Mouse (Mus musculus) macrophage (primary cell): ENCODE measurements at regions not wholly inside any gene's neighbourhood (a gene's known extent, or its start where the extent isn't known, plus 50 kb on each side); places are given as distances from the start of the nearest gene placed in this dataset.

Experiments
- H3K27ac ChIP-seq: fragments of 350-480 bp; formaldehyde crosslinking; 2 replicates; pipeline ENCODE4 v1.9.0; 2021
- H3K36me3 ChIP-seq: fragments of 350-480 bp; formaldehyde crosslinking; 2 replicates; pipeline ENCODE4 v1.9.0; 2021; ENCODE audit errors: inconsistent target
- H3K4me3 ChIP-seq: fragments of 350-480 bp; formaldehyde crosslinking; 2 replicates; pipeline ENCODE4 v1.9.0; 2021; ENCODE audit errors: inconsistent target
- H3K79me2 ChIP-seq: fragments of 350-480 bp; formaldehyde crosslinking; 2 replicates; pipeline ENCODE4 v1.9.0; 2021; ENCODE audit errors: inconsistent target
- WGBS: methylation state at CpG from one replicate; pipeline ENCODE4 v1.1.7; 2026; ENCODE audit warnings: inconsistent platforms; ENCODE audit not compliant: missing documents; 5-methylcytosine and 5-hydroxymethylcytosine counted together

DNA sequence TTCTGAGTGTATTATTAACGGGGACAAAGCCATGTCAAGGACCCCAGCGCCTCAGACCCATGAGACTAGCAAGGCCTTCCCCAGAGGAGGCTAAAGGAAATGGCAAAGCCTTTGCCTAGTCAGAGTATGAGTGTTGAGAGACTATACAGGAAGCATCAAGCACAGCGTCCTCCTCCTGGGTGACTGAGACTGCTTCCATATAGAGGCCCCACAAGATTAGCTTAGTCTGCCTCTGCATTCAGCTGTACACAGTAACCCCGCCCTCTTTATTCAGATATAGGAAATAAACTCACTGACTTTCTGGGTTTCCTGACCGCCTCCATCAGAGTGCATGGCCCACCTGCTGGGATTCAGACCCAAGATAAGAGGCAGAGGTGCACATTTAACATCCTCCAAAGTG is 192.8 kb upstream of the Hes1 start:
- no peak overlapping the region for H3K4me3 ChIP-seq
- WGBS: 89% methylated on average over 5 of the region's 5 CpGs
- H3K36me3 ChIP-seq: no peaks in the 10 kb centered on the region
- no peaks in the 10 kb centered on the region for H3K79me2 ChIP-seq
- no peak overlapping the region for H3K27ac ChIP-seq

DNA sequence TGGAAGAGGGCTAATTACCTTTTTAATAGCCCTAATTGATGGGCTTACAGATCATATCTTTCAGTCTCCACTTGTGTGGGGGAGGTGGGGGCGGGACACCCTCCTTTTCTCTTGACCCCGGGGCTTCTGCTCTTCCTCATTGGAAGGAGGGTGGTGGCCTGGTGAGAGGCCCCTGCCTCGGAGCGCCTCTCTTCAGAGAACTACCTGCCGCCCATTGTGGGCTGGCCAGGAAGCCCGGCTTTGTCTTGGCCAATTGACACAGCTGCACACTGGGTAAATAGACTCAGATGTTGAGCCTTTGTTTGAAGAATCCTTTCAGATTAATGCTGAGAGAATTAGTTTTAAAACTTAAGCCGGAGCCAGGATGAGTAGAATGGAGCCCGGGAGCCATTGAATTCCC is 188.0 kb upstream of the Hes1 start:
- Histone ChIP-seq H3K36me3 (no peaks in the 10 kb centered on the region), H3K4me3 (no peak overlapping the region), H3K27ac (no peak overlapping the region), H3K79me2 (no peaks in the 10 kb centered on the region)
- WGBS: 59% methylated on average over 6 of the region's 8 CpGs

DNA sequence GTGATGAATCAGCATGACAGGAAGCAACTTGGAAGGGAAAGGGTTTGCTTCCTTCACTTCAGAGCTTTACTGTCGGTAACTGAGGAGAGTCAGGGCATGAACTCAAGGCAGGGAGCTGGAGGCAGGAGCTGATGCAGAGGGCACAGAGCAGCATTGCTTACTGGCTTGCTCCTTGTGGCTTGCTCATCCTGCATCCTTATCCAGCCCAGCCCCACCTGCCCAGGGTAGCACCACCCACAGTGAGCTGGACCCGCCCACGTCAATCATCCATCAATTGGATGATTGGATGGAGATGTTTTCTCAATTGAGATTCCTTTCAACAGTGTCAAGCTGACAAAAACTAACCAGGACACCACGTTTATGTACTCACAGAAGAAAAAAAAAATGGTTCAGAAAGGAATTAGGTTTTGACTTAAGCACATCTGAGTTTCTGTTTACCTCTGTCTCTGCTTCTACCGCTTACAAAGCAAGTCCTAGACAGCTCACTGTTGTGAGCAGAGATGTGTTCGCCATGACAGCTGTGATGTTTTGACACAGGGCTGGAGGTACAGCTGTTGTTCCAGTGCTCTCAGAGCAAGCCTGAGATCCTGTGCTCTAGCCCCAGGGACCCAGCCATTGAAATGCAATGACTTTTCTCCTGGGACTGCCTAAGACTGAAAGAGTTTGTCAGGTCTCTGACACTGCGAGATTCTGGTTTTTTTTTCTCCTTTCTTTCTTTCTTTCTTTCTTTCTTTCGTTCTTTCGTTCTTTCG is 186.6 kb upstream of the Hes1 start:
- H3K79me2 ChIP-seq: no peaks in the 10 kb centered on the region
- 70% methylated on average over 10 of the region's 10 CpGs for WGBS
- H3K27ac ChIP-seq: no peak overlapping the region
- H3K4me3 ChIP-seq: no peak overlapping the region
- H3K36me3 ChIP-seq: no peaks in the 10 kb centered on the region

DNA sequence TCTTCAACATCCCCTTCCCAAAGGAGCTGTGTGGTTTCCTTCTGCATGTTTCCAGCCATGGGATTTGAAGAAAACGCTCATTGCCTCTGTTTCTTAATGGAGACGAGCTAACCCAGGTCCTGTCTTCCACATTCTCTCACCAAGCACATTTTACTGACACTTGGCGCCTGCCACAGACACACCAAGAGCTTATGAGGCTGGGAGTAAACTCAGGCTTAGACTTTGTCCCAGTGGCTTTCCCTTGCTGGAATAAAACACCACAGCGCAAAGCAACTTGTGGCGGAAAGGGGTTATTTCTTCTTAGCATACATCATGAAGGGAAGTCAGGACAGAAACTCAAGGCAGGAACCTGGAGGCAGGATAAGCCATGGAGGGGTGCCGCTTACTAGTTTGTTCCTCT is 184.5 kb upstream of the Hes1 start:
- Histone ChIP-seq H3K27ac (no peak overlapping the region), H3K79me2 (no peaks in the 10 kb centered on the region), H3K36me3 (no peaks in the 10 kb centered on the region), H3K4me3 (no peak overlapping the region)
- WGBS: 89% methylated on average over 6 of the region's 6 CpGs

DNA sequence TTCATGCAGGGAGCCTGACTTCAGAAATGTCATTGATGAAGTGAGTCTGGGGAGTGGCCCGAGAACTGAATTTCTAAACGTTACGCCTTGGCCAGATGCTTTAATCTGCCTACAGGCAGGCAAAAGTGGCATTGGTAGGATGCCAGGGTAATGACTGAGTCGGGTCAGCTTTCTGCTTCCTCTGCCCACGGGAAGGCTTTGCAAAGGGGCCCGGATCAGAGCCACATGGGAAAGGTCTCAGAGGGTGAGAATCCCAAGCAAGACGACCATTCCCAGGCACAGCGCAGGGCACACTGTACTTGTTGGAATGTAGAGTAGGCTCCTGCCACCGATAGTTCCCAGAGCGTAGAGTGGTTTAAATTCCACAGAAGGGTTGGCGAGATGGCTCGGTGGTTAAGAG is 182.7 kb upstream of the Hes1 start:
- no peak overlapping the region for H3K27ac ChIP-seq
- H3K79me2 ChIP-seq: no peaks in the 10 kb centered on the region
- H3K4me3 ChIP-seq: no peak overlapping the region
- H3K36me3 ChIP-seq: no peaks in the 10 kb centered on the region
- 86% methylated on average over 12 of the region's 12 CpGs for WGBS

DNA sequence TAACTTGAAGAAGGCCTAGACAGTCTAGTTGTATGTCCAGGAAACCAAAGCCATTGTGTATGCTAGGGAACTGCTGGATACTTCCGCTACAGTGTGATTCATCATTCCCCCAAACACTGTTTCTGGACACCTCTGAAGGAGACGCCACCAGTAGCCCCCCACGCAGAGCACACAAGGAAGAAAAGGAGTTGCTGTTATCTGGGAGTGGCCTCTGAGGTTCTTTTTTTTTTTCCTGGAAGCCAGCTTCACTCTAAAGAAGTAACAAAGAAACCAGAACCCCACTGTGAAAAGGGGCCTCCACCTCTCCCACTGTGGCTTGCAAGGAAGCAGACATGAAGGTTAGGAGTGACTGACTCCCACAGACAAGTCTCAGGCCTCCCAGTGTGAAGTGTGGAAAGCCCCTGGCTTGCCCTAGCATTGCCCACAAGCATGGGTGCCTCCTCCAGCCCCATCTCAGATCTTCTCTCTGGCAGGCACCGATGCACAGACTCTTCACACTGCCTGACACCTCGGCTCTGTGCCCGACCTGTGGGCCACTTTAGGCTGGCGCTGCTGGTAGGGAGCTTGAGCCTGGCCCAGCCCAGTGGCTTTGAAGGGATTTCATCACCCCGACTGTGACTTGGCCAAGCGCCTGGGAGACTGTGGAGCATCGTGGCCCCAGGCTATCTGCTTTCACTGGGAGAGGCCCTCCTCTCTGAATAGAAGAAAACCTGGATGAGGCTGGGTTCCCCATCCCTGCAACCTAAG is 181.8 kb upstream of the Hes1 start:
- WGBS: 46% methylated on average over 10 of the region's 10 CpGs
- H3K27ac ChIP-seq: no peak overlapping the region
- no peak overlapping the region for H3K4me3 ChIP-seq
- no peaks in the 10 kb centered on the region for H3K79me2 ChIP-seq
- H3K36me3 ChIP-seq: no peaks in the 10 kb centered on the region

DNA sequence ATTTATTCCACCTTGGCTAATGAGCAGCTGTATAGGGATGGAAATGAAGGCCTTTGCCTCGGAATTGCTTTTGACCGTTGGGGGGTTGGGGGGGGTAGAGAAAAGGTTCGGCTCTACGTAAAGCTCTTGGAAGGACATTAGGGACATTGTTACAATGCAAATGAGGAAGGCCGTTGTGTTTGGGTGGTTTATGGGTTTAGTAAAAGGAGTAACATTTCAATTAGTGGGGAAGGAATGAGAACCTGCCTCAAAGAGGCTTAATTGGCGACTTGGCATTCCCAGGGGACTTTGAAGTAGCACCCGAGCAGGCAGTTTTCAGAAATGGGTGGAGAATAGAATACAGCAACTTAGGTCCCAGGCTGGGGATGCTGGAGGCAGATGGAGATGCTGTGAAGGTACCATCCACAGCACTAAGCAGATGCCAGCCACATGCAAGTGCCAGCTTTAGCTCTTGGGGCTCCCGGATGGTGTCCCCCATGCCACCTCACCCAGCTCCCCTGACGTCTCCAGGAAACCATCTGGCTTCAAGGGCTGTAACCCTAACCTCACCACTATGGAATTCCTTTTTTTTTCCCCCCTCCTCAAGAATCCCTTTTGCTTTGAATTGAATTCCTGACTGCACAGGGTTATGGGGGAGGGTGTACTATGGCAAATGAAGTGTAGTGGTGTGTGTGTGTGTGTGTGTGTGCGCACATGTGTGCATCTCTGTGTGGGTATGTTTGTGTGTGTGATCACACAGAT is 180.8 kb upstream of the Hes1 start:
- H3K4me3 ChIP-seq: no peak overlapping the region
- H3K36me3 ChIP-seq: no peaks in the 10 kb centered on the region
- 91% methylated on average over 10 of the region's 10 CpGs for WGBS

DNA sequence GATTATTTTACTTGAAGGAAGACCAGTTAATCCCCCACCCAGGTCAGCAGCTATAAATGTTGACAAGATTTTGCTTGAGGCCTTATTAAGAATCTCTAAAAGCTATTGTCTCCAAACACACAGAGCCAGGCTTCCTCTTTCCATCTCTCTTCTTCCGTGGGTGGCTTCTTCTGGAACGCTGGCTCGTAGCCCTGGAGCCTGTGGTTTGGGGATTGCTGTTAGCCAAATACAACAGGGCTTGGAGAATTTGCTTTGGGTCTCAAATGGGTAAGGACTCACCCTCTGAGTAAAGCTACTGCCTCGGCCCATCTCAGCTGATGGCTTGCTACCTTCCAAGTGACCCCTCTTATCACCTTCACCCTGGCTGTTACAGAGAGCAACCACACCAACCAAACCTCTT is 179.3 kb upstream of the Hes1 start:
- no peak overlapping the region for H3K4me3 ChIP-seq
- 73% methylated on average over 4 of the region's 4 CpGs for WGBS
- H3K36me3 ChIP-seq: no peaks in the 10 kb centered on the region
- no peak overlapping the region for H3K27ac ChIP-seq
- no peaks in the 10 kb centered on the region for H3K79me2 ChIP-seq

More for the DNA sequence above, 180.8 kb upstream of the Hes1 start:
- H3K27ac ChIP-seq: no peak overlapping the region
- no peaks in the 10 kb centered on the region for H3K79me2 ChIP-seq

DNA sequence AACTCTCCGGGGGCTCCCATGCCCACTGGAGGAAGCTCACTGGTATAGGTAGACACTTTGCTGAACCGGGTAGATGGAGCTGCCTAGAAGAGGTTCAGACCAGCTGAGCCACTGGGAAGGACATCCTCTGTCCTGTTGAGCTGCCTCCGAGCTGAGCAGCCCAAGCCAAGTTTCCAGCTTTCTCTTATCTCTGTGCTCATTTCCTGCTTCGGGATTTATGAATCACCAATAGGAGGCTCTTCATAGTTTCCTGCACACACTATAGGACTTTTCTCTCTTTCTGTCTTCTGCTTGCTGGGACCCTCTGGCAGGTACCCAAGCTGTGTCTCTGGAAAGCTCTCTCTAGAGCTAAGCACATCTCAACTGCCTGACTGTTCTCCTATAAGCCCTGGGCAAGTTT is 177.4 kb upstream of the Hes1 start:
- no peaks in the 10 kb centered on the region for H3K79me2 ChIP-seq
- no peaks in the 10 kb centered on the region for H3K36me3 ChIP-seq
- no peak overlapping the region for H3K27ac ChIP-seq
- H3K4me3 ChIP-seq: no peak overlapping the region
- 89% methylated on average over 4 of the region's 4 CpGs for WGBS

DNA sequence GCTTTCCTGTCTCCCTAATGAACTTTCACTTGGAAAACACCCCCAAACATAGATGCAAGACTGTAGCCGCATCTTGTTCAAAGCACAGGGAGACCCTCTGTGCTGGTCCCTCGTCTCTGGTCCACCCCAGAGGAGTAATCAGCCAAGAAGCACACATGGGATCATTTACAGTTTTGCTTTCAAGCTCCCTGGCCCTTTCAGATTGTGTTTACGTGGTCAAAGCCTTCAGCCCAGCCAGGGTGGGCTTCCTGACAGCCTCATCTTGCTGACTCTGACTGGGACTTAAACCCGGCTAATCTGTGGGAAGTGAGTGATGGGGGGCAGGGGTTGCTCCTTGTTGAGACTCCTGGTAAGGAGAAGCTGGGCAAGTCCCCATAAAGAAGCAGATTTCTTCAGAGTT is 174.8 kb upstream of the Hes1 start:
- Histone ChIP-seq H3K27ac (no peak overlapping the region), H3K4me3 (no peak overlapping the region), H3K36me3 (no peaks in the 10 kb centered on the region), H3K79me2 (no peaks in the 10 kb centered on the region)
- WGBS: 84% methylated on average over 4 of the region's 4 CpGs

DNA sequence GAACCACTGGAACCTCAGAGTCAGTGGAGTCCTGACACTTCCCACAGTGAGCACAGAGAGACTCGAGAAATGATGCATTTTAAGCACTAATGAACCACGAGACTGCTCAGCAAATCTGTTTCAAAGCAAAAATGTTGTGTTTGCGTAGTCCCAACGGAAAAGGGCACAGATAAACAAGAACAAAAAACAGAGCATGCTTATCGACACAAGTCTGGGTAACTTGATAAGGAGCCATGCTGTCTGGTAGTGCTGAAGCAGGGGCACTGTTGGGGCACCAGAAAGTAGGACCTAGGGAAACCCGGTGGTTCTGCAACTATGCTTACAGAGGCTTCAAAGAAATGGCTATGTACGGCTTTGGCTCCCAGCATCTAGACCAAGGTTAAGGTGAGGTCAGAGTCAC is 172.7 kb upstream of the Hes1 start:
- WGBS: 93% methylated on average over 7 of the region's 7 CpGs
- Histone ChIP-seq H3K36me3 (no peaks in the 10 kb centered on the region), H3K27ac (no peak overlapping the region), H3K79me2 (no peaks in the 10 kb centered on the region), H3K4me3 (no peak overlapping the region)

DNA sequence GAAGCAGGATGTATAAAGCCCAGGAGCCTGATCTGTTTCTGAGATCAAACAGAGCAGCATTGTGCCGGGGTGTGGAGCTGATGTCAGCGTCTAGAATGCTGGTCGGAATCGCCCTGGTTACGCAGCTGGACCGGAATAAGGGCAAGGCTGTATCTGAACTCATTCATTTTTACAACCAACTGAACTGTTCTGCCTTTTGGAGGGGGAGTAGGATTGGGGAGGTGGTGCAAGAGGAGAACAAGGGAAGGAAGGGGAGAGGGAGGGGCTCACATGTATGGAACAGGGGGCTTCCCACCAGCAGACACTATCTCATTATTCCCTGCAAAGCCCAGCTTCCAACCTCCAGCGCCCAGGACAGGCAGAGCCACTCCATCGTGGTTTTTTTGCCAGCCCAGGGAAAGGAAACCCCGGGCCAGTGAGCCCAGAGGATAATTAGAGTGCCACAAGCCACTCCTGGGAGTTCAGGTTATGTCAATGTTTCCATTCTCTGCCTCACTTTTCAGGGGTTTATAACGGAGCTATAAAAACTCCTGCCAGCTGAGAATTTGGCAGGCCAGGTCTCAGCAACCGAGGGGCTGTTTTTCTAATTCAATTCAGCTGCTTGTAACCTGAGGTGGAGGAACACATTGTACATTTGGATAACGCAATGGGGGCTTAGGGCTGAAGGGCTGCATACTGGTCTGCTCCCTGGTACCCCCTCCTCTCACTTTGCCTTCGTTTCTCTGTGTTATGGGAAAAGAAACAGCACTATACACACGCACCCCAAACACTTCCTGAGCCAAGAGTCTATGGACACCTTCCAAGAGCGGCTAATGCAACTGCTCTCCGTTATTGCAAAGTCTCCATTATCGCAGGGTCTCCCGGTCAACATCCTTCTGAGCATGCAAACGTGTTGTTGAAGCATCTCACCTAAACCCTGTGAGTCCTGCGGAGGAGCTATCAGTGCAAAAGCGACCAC is 170.0 kb upstream of the Hes1 start:
- H3K36me3 ChIP-seq: no peaks in the 10 kb centered on the region
- H3K79me2 ChIP-seq: no peaks in the 10 kb centered on the region
- 48% methylated on average over 21 of the region's 21 CpGs for WGBS
- H3K27ac ChIP-seq: no peak overlapping the region
- no peak overlapping the region for H3K4me3 ChIP-seq

DNA sequence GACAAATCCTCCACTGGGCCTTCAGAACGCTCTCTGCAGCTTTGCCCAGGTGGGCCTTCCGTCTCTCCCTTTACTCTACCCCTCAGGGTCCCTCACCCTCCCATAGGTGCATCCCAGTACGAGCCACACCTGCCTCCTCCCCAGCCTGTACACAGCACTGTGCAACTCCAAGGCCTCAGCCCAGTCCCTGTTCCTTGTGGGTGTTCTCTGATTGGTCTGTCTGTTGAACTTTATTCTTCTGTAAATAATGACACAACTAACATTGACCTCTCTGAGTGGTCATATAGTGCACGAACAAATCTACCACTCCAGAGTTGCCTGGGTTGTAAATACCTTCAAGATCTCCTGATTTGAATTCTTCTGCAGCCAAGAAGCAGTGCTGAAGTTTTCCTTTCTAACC is 167.8 kb upstream of the Hes1 start:
- no peak overlapping the region for H3K27ac ChIP-seq
- WGBS: 91% methylated on average over 3 of the region's 4 CpGs
- H3K79me2 ChIP-seq: no peaks in the 10 kb centered on the region
- no peaks in the 10 kb centered on the region for H3K36me3 ChIP-seq
- H3K4me3 ChIP-seq: no peak overlapping the region

DNA sequence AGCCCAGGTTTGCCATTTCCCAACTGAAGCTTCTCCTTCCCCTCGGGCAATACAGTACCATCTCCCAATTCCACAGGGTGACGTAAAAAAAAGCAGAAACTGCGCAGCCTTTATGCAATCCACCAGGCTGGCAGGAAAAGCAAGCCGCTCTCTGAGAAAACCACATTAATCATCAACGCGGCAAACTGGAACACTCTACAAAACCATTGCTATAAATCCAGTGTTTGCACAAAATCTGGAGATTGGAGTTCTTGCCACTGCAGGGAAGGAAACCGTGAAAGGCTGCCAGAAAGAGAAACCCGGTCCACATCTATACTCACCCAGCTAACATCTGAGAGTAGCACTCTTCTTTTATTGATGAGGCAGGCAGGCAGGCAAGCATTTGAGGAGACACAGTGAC is 160.7 kb upstream of the Hes1 start:
- Histone ChIP-seq H3K79me2 (no peaks in the 10 kb centered on the region), H3K4me3 (no peak overlapping the region), H3K27ac (no peak overlapping the region), H3K36me3 (no peaks in the 10 kb centered on the region)
- 5% methylated on average over 8 of the region's 8 CpGs for WGBS
